Mouse (Mus musculus) gastrocnemius, adult 8-10 months (tissue): ENCODE data around the gene Trim23. TPM values are rescaled to one million over a fixed set of nuclear protein-coding genes. Genes with fewer than 3 reads are reported as not detected.

Experiments used
- total RNA-seq, 4 experiments: library from RNA; stranded (reverse); gene quantifications; 2 replicates each; pipeline ENCODE4 v1.2.4; 2022

Trim23 gene
- total RNA-seq, 4 experiments from 2014 or later: 27.1 to 29.6 (median 28.0) TPM

Other genes starting within 250 kb of the Trim23 start
- gene Nln, start 69.2 kb upstream of the Trim23 start, total RNA-seq: 1 to 10 TPM; 4.6 to 5.9 (median 5.1) TPM
- gene Sgtb, start 69.1 kb upstream of the Trim23 start, total RNA-seq: under 1 TPM; 0.10 to 0.83 (median 0.61) TPM
- 10 to 100 TPM; 32.3 to 36.0 (median 34.4) TPM for gene Trappc13, start 328 bp upstream of the Trim23 start, total RNA-seq
- gene Cenpk, start 49.8 kb downstream of the Trim23 start, total RNA-seq: under 1 TPM in 3 of 4 experiments, not detected in 1; 0.19 to 0.43 (median 0.34) TPM
- gene Ppwd1, start 50.0 kb downstream of the Trim23 start, total RNA-seq: 1 to 10 TPM; 6.3 to 7.5 (median 7.0) TPM
- 1 to 10 TPM in 2 of 4 experiments, under 1 TPM in 2; 0.75 to 1.3 (median 1.0) TPM for gene Adamts6, start 109.0 kb downstream of the Trim23 start, total RNA-seq